Mouse (Mus musculus) monocyte, adult 5-6 weeks (primary cell): ENCODE measurements around the gene Meltf. TPM values are rescaled to one million over a fixed set of nuclear protein-coding genes. Genes with fewer than 3 reads are reported as not detected.

Experiments
- ATAC-seq: fragments of 153-309, 156-312 bp; replicated peaks from 2 replicates; pipeline ENCODE4 v1.8.0; 2017; ENCODE audit warnings: mild to moderate bottlenecking; ENCODE audit not compliant: low TSS enrichment, insufficient number of reproducible peaks, severe bottlenecking, poor library complexity, low FRiP score
- total RNA-seq: library from RNA; stranded (forward); fragments of 200-1000, 200-491, 200-594 nt; gene quantifications from 3 replicates; pipeline ENCODE4 v1.2.3, GENCODE M21; 2017

Meltf gene
- total RNA-seq, result 0.53 TPM in 1 of 3 replicates, not detected in the others

GRCm38 (mm10) chr16:31878573-31879257 lies at the start of gene Meltf:
TSS of gene Meltf (plus strand) at chr16:31878810.
- peak; percentile 61 for ATAC-seq

- ATAC-seq, result no peak
Observed at GRCm38 (mm10) chr16:31830726-31831125, 47.9 kb upstream of the Meltf start.

GRCm38 (mm10) chr16:31832630-31833422 lies 45.8 kb upstream of the Meltf start:
- no peak for ATAC-seq

- ATAC-seq, result no peak
Observed at GRCm38 (mm10) chr16:31834011-31834584, 44.5 kb upstream of the Meltf start.

- no peak for ATAC-seq
Observed at GRCm38 (mm10) chr16:31834662-31835318, 43.8 kb upstream of the Meltf start.

- ATAC-seq, result no peak
Observed at GRCm38 (mm10) chr16:31837362-31837761, 41.2 kb upstream of the Meltf start.

- ATAC-seq, result no peak
Observed at GRCm38 (mm10) chr16:31844246-31844645, 34.4 kb upstream of the Meltf start.

GRCm38 (mm10) chr16:31846763-31847162 lies 31.8 kb upstream of the Meltf start:
- ATAC-seq, result no peak

- ATAC-seq, result no peak
Observed at GRCm38 (mm10) chr16:31863920-31864319, 14.7 kb upstream of the Meltf start.

GRCm38 (mm10) chr16:31865242-31865641 lies 13.4 kb upstream of the Meltf start:
- no peak for ATAC-seq

- ATAC-seq, result no peak
Observed at GRCm38 (mm10) chr16:31866911-31867310, 11.7 kb upstream of the Meltf start.

GRCm38 (mm10) chr16:31867736-31868135 lies 10.9 kb upstream of the Meltf start:
- ATAC-seq, result no peak

- no peak for ATAC-seq
Observed at GRCm38 (mm10) chr16:31873721-31874120, 4.9 kb upstream of the Meltf start.

GRCm38 (mm10) chr16:31875391-31875790 lies 3.2 kb upstream of the Meltf start:
- no peak for ATAC-seq

- ATAC-seq, result no peak
Observed at GRCm38 (mm10) chr16:31876386-31876785, 2.2 kb upstream of the Meltf start.

- no peak for ATAC-seq
Observed at GRCm38 (mm10) chr16:31878052-31878451, 558 bp upstream of the Meltf start.

GRCm38 (mm10) chr16:31880146-31880840 lies 1.7 kb downstream of the Meltf start:
- no peak for ATAC-seq

GRCm38 (mm10) chr16:31882381-31882908 lies 3.8 kb downstream of the Meltf start:
- ATAC-seq, result no peak
